Mouse (Mus musculus) hindbrain, embryonic 10.5 days (tissue): Measurements from ENCODE around the gene Atxn3. TPM values are rescaled to one million over a fixed set of nuclear protein-coding genes. Genes with fewer than 3 reads are reported as not detected.

Experiments used
- DNase-seq: peaks from one replicate; pipeline ENCODE4 v3.0.0-alpha.2; 2017; ENCODE audit warnings: low spot score
- H3K27ac ChIP-seq: fragments of 300-500 bp; sonication (generic); 2 replicates; pipeline ENCODE4 v1.5.1; 2016; ENCODE audit warnings: mild to moderate bottlenecking, moderate library complexity
- H3K27me3 ChIP-seq: fragments of 300-500 bp; sonication (generic); 2 replicates; pipeline ENCODE4 v1.6.1; 2016; ENCODE audit warnings: mild to moderate bottlenecking; ENCODE audit not compliant: poor library complexity, insufficient read depth, severe bottlenecking
- H3K36me3 ChIP-seq: fragments of 300-500 bp; sonication (generic); 2 replicates; pipeline ENCODE4 v1.6.1; 2016; ENCODE audit warnings: mild to moderate bottlenecking, moderate library complexity
- H3K4me1 ChIP-seq: fragments of 300-500 bp; sonication (generic); replicated peaks from 2 replicates; pipeline ENCODE4 v1.6.1; 2016; ENCODE audit warnings: mild to moderate bottlenecking
- H3K4me3 ChIP-seq: fragments of 300-500 bp; sonication (generic); 2 replicates; pipeline ENCODE4 v1.5.1; 2016; ENCODE audit warnings: mild to moderate bottlenecking, moderate library complexity
- H3K9me3 ChIP-seq: fragments of 300-500 bp; sonication (generic); 2 replicates; pipeline ENCODE4 v1.6.1; 2016; ENCODE audit warnings: mild to moderate bottlenecking, moderate library complexity
- WGBS: fragments of 180-500 bp; shearing (Covaris S2); methylation state at CpG from one replicate; pipeline ENCODE4 v1.1.7; 2016; 5-methylcytosine and 5-hydroxymethylcytosine counted together
- polyA plus RNA-seq: library from polyadenylated mRNA; unstranded; fragments of >200 nt; fragmentation: Nextera tagmentation; extraction: Ambion mirVana; gene quantifications from 2 replicates; pipeline ENCODE4 v1.2.1, GENCODE M21; 2016

Gene Atxn3
- polyA plus RNA-seq, 1 experiment from 2014 or later: 11.3 TPM

- no peaks in the 10 kb centered on the region for H3K27me3 ChIP-seq
Observed at GRCm38 (mm10) chr12:101899671-101900245, 58.3 kb downstream of the Atxn3 start.

GRCm38 (mm10) chr12:101898966-101899365 is 59.1 kb downstream of the Atxn3 start:
- no peaks in the 10 kb centered on the region for H3K4me1 ChIP-seq
- no peak for DNase-seq
- peaks cover 39% of the 10 kb centered on the region for H3K36me3 ChIP-seq
- H3K27me3 ChIP-seq: no peaks in the 10 kb centered on the region
- no peaks in the 10 kb centered on the region for H3K9me3 ChIP-seq
- H3K4me3 ChIP-seq: no peak overlapping the region
- H3K27ac ChIP-seq: no peak overlapping the region
- 95% methylated on average over 8 of the region's 8 CpGs for WGBS

More at GRCm38 (mm10) chr12:101899671-101900245, 58.3 kb downstream of the Atxn3 start:
- no peak overlapping the region for H3K4me3 ChIP-seq
- no peak overlapping the region for H3K27ac ChIP-seq
- H3K4me1 ChIP-seq: no peaks in the 10 kb centered on the region
- peaks cover 33% of the 10 kb centered on the region for H3K36me3 ChIP-seq
- DNase-seq: no peak
- no peaks in the 10 kb centered on the region for H3K9me3 ChIP-seq
- WGBS: 92% methylated on average over 2 of the region's 2 CpGs

GRCm38 (mm10) chr12:101897113-101897512 is 60.9 kb downstream of the Atxn3 start:
- H3K27ac ChIP-seq: no peak overlapping the region
- no peaks in the 10 kb centered on the region for H3K27me3 ChIP-seq
- 86% methylated on average over 7 of the region's 7 CpGs for WGBS
- no peaks in the 10 kb centered on the region for H3K4me1 ChIP-seq
- H3K36me3 ChIP-seq: peaks cover 50% of the 10 kb centered on the region
- no peak overlapping the region for H3K4me3 ChIP-seq
- H3K9me3 ChIP-seq: no peaks in the 10 kb centered on the region
- no peak for DNase-seq

GRCm38 (mm10) chr12:101893296-101893695 is 64.8 kb downstream of the Atxn3 start:
- Histone ChIP-seq H3K9me3 (no peaks in the 10 kb centered on the region), H3K27me3 (no peaks in the 10 kb centered on the region), H3K36me3 (peaks cover 58% of the 10 kb centered on the region), H3K4me3 (no peak overlapping the region), H3K4me1 (no peaks in the 10 kb centered on the region), H3K27ac (no peak overlapping the region)
- no peak for DNase-seq
- 87% methylated on average over 8 of the region's 8 CpGs for WGBS

GRCm38 (mm10) chr12:101892832-101893231 is 65.2 kb downstream of the Atxn3 start:
- WGBS: 99% methylated on average over 2 of the region's 2 CpGs
- H3K36me3 ChIP-seq: peaks cover 61% of the 10 kb centered on the region
- no peak overlapping the region for H3K27ac ChIP-seq
- H3K4me3 ChIP-seq: no peak overlapping the region
- H3K4me1 ChIP-seq: no peaks in the 10 kb centered on the region
- H3K27me3 ChIP-seq: no peaks in the 10 kb centered on the region
- no peak for DNase-seq
- H3K9me3 ChIP-seq: no peaks in the 10 kb centered on the region

GRCm38 (mm10) chr12:101891066-101891465 is 67.0 kb downstream of the Atxn3 start:
- WGBS: 76% methylated on average over 5 of the region's 5 CpGs
- H3K27ac ChIP-seq: no peak overlapping the region
- no peaks in the 10 kb centered on the region for H3K9me3 ChIP-seq
- H3K36me3 ChIP-seq: peaks cover 75% of the 10 kb centered on the region
- H3K27me3 ChIP-seq: no peaks in the 10 kb centered on the region
- no peaks in the 10 kb centered on the region for H3K4me1 ChIP-seq
- DNase-seq: no peak
- no peak overlapping the region for H3K4me3 ChIP-seq

GRCm38 (mm10) chr12:101889351-101889750 is 68.7 kb downstream of the Atxn3 start:
- Histone ChIP-seq H3K36me3 (peaks cover 86% of the 10 kb centered on the region), H3K4me1 (no peaks in the 10 kb centered on the region), H3K9me3 (no peaks in the 10 kb centered on the region), H3K4me3 (no peak overlapping the region), H3K27ac (no peak overlapping the region), H3K27me3 (no peaks in the 10 kb centered on the region)
- 96% methylated on average over 3 of the region's 3 CpGs for WGBS
- no peak for DNase-seq

- H3K36me3 ChIP-seq: peaks cover 87% of the 10 kb centered on the region
- DNase-seq: no peak
- H3K27ac ChIP-seq: no peak overlapping the region
- no peaks in the 10 kb centered on the region for H3K27me3 ChIP-seq
- no peak overlapping the region for H3K4me3 ChIP-seq
- no peaks in the 10 kb centered on the region for H3K4me1 ChIP-seq
- H3K9me3 ChIP-seq: no peaks in the 10 kb centered on the region
- 90% methylated on average over 2 of the region's 2 CpGs for WGBS
Observed at GRCm38 (mm10) chr12:101888312-101888711, 69.7 kb downstream of the Atxn3 start.

- H3K27ac ChIP-seq: no peak overlapping the region
- WGBS: 95% methylated on average over 7 of the region's 7 CpGs
- H3K4me1 ChIP-seq: no peaks in the 10 kb centered on the region
- DNase-seq: no peak
- no peaks in the 10 kb centered on the region for H3K27me3 ChIP-seq
- H3K4me3 ChIP-seq: no peak overlapping the region
- H3K9me3 ChIP-seq: no peaks in the 10 kb centered on the region
- peaks cover 73% of the 10 kb centered on the region for H3K36me3 ChIP-seq
Observed at GRCm38 (mm10) chr12:101884926-101885325, 73.1 kb downstream of the Atxn3 start.

- no peaks in the 10 kb centered on the region for H3K27me3 ChIP-seq
- peaks cover 71% of the 10 kb centered on the region for H3K36me3 ChIP-seq
- H3K9me3 ChIP-seq: no peaks in the 10 kb centered on the region
- WGBS: 91% methylated on average over 2 of the region's 2 CpGs
- no peak for DNase-seq
- no peak overlapping the region for H3K27ac ChIP-seq
- no peak overlapping the region for H3K4me3 ChIP-seq
- no peaks in the 10 kb centered on the region for H3K4me1 ChIP-seq
Observed at GRCm38 (mm10) chr12:101876374-101876773, 81.7 kb downstream of the Atxn3 start.

- H3K9me3 ChIP-seq: no peaks in the 10 kb centered on the region
- 80% methylated on average over 1 of the region's 1 CpGs for WGBS
- no peak overlapping the region for H3K4me3 ChIP-seq
- H3K4me1 ChIP-seq: no peaks in the 10 kb centered on the region
- peaks cover 76% of the 10 kb centered on the region for H3K36me3 ChIP-seq
- no peak for DNase-seq
- H3K27me3 ChIP-seq: no peaks in the 10 kb centered on the region
- no peak overlapping the region for H3K27ac ChIP-seq
Observed at GRCm38 (mm10) chr12:101875107-101875506, 82.9 kb downstream of the Atxn3 start.
